Mouse (Mus musculus): ENCODE measurements at regions not wholly inside any gene's neighbourhood (a gene's known extent, or its start where the extent isn't known, plus 50 kb on each side); places are given as distances from the start of the nearest gene placed in this dataset.

DNA sequence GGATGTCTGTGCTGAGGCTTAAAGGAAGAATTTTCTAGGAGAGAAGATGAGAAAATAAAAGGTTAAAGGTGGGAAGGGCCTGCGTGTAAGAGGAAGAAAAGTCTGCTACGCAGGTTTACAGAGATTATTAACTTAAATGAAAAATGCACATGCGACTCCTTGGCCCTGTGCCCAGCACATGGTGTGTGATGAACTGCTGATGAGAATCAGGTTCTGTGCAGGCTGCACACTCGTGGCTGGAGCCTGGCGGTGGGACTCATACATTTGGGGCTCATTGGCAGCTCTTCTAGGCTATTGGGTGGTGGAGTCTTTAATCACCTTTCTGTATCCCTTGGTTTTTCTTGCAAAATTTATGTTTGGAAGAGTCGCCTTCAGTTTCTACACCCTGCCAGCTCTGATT is 85.1 kb upstream of the Akt3 start:
- TF ChIP-seq POLR2A (IDR thresholded peaks at IDR 0.05; ENCODE audit: low read depth, low read length) (no peak), CTCF (IDR thresholded peaks at IDR 0.05; ENCODE audit: extremely low read depth, insufficient read length, insufficient replicate concordance, low read depth, low read length) (no peak)

Measured in small intestine, adult 2 months (tissue).